In the genomic region with DNA sequence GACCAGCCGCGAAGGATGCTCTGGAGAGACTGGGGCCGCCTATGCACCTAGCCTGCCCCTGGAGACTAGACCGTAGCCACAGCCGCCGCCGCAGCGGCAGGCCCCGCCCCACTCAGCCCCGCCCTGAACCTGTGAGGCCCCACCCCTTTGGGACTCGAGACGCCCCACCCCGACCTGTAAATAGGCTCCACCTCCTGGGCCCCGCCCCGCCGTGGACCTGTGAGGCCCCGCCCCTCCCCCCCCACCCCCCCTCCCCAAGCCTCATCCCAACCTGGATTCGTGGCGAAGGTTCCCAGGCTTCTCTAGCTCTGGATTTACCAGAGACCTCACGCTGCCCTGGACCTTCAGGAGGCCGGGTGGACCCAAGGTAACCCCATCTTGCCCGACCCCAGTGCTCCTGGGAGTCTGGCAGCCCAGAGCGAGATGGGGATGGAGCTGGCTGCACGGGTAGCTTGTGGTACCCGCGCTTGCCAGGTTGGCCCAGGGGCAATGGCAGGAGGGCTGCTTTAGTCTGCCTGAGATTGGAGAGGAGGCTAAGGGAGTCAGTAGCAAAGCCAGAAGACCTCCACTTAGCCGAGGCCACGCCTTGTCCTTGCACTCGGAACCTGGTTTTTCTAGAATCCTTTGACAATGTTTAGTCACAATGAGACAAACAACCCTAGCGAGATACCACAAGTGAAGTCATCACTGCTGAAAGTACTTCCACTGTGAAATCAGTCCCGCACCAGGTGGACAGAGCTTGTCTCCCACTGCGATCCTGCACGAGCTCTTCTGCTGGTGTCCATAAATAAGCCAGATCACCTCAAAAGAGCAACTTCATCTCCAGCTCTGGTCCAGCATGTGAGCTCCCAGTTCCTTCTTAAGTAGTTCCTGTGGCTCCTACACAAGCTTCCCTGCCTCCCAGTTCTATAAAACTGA, we compare ENCODE assay signal across 8 mouse cellular contexts.
DNase-seq lines count a peak whose midpoint lies in the region; ATAC-seq and TF ChIP-seq lines count a peak whose summit lies in the region.

No protein-coding gene starts in this region.

- H3K9me3 ChIP-seq in intestine, embryonic 14.5 days (ENCODE audit: control insufficient read depth, low read length): no peaks in the 10 kb centered on the region
- no peaks in the 10 kb centered on the region for H3K9me3 ChIP-seq in liver, embryonic 14.5 days (ENCODE audit: control insufficient read depth, low read length)

- peak overlapping the region; percentile 63 for H3K4me2 ChIP-seq in intestine, embryonic 14.5 days (ENCODE audit: low read length)
- H3K4me2 ChIP-seq in liver, embryonic 14.5 days (ENCODE audit: low read depth): peak overlapping the region; percentile 52

- no peak overlapping the region for H3K27ac ChIP-seq in intestine, embryonic 14.5 days (ENCODE audit: low read depth)
- no peak overlapping the region for H3K27ac ChIP-seq in liver, embryonic 14.5 days

- peak; percentile 11 to 47 for DNase-seq in adrenal gland, adult (ENCODE audit: inconsistent age in 2 of 2, low spot score in 1 of 2)
- DNase-seq in adrenal gland, adult 8-10 months: no peak
- DNase-seq in embryo, embryonic 9.5 days (ENCODE audit: extremely low spot score): peak; percentile 84
- DNase-seq in intestine, embryonic 14.5 days (ENCODE audit: low spot score): peak; percentile 86
- DNase-seq in liver, embryonic 14.5 days (ENCODE audit: low read depth in 3 of 3, low spot score in 3 of 3): peak in 1 of 3 experiments; percentile 11
- DNase-seq in natural killer cell, adult 2 months (ENCODE audit: low spot score in 2 of 2): peak; percentile 19
- DNase-seq in thymus, postnatal 0 days (ENCODE audit: low spot score): peak; percentile 52

- 12% methylated on average over 18 of the region's 33 CpGs for WGBS in intestine, embryonic 14.5 days
- WGBS in liver, embryonic 14.5 days (ENCODE audit: insufficient replicate concordance): 12% methylated on average over 31 of the region's 33 CpGs

- H3K36me3 ChIP-seq in intestine, embryonic 14.5 days (ENCODE audit: control insufficient read depth, insufficient read depth, low read length): no peaks in the 10 kb centered on the region
- H3K36me3 ChIP-seq in liver, embryonic 14.5 days (replicated peaks; ENCODE audit: control insufficient read depth, insufficient read depth, low read depth): no peaks in the 10 kb centered on the region

- no peak for TF ChIP-seq EP300 in liver, embryonic 14.5 days (IDR thresholded peaks at IDR 0.05; ENCODE audit: low read depth)

- peak; percentile 88 for ATAC-seq in activated CD4-positive, CD25-positive, alpha-beta regulatory T cell, adult 4 months
- ATAC-seq in intestine, embryonic 14.5 days (replicated peaks; ENCODE audit: low FRiP score, low TSS enrichment, low read depth): peak; percentile 91
- ATAC-seq in liver, embryonic 14.5 days (ENCODE audit: insufficient read depth): peak; percentile 55; the same call in 1 of the 2 replicates

- no peak for TF ChIP-seq CTCF in liver, embryonic 14.5 days (IDR thresholded peaks at IDR 0.05; ENCODE audit: low read depth)

- H3K4me3 ChIP-seq in intestine, embryonic 14.5 days (ENCODE audit: low read depth, low read length): peak overlapping the region; percentile 29
- peak overlapping the region; percentile 22 to 25; a peak in 2 of 4 replicates for H3K4me3 ChIP-seq in liver, embryonic 14.5 days (ENCODE audit: insufficient read depth in 1 of 2, low read depth in 2 of 2, low read length in 2 of 2)

- no peak overlapping the region for H3K9ac ChIP-seq in intestine, embryonic 14.5 days (ENCODE audit: low read length)
- no peak overlapping the region for H3K9ac ChIP-seq in liver, embryonic 14.5 days (replicated peaks)

- H3K27me3 ChIP-seq in intestine, embryonic 14.5 days (replicated peaks; ENCODE audit: control insufficient read depth, insufficient read depth, low read length): no peaks in the 10 kb centered on the region
- H3K27me3 ChIP-seq in liver, embryonic 14.5 days (ENCODE audit: control insufficient read depth, insufficient read depth, low read length): no peaks in the 10 kb centered on the region

- 0 out of 2 replicates have a peak, but pooled peaks cover 6% of the 10 kb centered on the region for H3K4me1 ChIP-seq in intestine, embryonic 14.5 days (replicated peaks; ENCODE audit: control insufficient read depth, insufficient read depth, low read length)
- H3K4me1 ChIP-seq in liver, embryonic 14.5 days (replicated peaks; ENCODE audit: control insufficient read depth in 2 of 2, insufficient read depth in 2 of 2, low read length in 1 of 2): no peaks in the 10 kb centered on the region; a peak in 1 of 4 replicates
